Mouse (Mus musculus) cerebellum, postnatal 25 days (tissue): ENCODE results near the gene Tbx10.
"Not testable (repeated sequence)": the region's sequence is repeated elsewhere in the genome, so short reads cannot be mapped to it uniquely, and the experiment has no call there.

Experiments
- DNase-seq, 2 experiments: peaks; one replicate each; pipeline ENCODE4 v3.0.0; 2021; ENCODE audit warnings: mixed read lengths in 2 of 2

Tbx10 gene

DNA sequence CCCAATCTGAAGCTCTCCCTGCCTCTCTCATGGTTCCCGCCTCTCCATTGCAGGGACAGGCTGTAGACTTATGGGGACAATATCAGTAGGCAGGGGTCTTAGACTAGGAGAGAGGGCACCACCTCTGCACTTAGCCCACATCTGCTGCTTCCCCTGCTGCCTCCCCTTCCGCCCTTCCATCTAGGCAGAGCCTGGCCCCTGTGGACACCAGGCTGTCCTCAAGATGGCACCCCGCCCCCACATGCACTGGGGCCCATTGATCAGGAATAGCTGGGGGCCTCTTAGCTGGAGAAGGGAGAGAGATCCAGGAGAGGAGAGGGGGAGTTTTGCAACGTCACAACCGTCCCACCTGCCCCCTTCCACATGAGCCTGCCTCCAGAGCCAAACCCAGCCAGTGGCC, at the start of gene Tbx10:
Gene Tbx10, plus strand, starts transcription at position 337 of the 400 bp plus-strand sequence.
- DNase-seq, result no peak

DNA sequence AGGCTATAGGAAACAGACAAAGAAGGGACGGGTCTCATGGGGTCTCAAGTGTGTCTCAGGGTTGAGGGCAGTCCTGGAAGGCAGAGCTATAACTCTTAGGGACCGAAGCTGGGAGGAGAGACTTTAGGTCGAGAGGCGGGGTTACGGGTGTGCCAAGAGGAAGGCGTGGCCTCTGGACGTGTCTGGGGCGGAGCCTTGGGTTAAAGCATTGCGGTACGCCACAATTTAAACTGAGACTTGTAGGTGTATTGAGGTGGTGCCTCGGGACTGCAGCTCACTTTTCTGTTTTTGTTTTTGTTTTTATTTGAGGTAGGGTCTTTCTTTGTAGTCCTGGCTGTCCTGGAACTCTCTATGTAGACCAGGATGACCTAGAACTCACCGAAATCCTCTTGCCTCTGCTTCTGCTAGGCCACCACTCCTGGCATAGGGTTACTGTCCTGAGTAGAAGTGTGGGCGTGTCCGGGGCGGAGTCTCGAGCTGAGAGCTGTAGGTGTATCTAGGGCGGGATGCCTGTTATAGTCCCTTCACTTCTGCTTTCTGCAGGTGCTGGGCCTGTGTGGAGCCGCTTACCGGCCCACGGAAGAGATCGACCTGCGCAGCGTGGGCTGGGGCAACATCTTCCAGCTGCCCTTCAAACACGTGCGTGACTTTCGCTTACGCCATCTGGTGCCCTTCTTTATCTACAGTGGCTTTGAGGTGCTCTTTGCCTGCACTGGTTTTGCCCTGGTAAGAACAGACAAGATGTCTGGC, 49.4 kb upstream of the Tbx10 start:
- DNase-seq, result no peak

DNA sequence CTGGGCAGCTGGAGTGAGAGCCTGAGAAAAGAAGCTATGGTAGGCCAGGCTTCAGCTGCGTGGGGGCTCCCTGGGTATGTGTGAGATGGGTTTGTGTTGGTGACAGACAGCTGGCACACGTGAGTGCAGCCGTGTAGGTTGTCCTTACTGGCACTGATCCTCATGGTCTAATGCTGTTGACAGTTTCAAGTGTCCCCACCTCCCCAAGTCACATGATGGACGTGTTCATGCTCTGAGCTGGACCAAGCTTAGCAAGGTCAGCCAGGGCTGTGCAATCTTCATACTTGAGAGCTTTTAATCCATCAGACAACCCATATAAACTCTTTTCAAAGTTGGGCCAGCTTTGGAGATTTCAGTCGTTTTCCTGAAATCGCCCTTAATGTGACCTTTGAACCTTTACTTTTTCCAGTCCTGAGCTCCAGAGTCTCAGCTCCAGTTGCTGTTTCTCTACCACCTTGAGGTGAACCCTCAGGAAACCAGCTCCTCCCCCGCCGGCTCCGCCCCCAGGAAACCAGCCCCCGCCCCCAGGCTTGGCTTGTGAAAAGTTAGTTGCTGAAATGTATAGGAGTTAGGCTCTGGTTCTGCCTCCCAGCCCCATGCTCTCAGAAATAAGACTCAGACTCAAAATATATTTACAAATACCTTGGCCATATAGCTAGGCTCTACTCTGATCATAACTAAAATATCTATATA, 46.5 kb upstream of the Tbx10 start:
- no peak for DNase-seq

DNA sequence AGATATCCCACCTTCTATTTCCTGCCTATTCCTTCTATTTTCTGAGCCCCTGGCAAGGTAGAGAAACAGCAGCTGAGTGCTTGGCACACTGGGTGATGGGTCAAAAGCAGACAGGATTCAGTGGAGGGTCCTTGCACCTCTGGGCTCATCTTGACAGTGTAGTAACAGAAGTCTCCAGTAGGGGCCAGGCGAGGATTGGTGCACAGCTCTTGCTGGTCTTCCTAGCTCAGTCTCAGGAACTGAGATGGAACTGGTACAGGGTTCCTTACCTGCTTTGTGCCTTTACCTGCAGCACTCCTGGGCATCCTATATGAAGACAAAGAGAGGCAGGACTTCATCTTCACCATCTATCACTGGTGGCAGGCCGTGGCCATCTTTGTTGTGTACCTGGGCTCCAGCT, 45.8 kb upstream of the Tbx10 start:
- DNase-seq, result peak; percentile 69 to 82

DNA sequence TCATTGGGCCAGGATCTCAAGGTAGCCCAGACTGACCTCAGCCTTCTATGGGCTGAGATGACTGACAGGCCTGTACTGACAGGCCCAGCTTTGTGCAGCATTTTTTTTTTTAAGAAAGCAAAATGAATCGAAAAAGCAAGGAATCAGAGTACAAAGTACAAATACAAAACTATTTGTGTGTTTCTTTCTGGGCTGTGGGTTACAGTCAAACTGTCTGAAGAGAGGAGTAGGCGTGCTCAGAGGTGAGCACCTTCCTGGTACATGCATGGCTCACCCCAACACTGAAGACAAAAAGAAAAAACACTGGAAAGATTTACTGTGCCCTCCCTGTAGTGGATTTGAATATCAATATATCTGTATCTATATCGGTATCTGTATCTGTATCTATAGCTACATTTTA, 44.7 kb upstream of the Tbx10 start:
- DNase-seq, result no peak

DNA sequence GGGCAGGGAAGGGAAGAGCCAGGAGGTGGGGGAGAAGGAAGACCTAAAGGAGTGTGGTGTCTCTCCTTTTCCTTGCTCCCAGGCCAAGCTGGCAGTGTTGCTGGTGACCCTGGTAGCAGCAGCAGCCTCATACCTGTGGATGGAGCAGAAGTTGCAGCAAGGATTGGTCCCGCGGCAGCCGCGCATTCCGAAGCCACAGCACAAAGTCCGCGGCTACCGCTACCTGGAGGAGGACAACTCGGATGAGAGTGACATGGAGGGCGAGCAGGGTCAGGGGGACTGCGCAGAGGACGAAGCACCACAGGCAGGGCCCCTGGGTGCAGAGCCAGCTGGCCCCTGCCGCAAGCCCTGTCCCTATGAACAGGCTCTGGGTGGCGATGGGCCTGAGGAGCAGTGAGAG, 44.0 kb upstream of the Tbx10 start:
- no peak for DNase-seq

DNA sequence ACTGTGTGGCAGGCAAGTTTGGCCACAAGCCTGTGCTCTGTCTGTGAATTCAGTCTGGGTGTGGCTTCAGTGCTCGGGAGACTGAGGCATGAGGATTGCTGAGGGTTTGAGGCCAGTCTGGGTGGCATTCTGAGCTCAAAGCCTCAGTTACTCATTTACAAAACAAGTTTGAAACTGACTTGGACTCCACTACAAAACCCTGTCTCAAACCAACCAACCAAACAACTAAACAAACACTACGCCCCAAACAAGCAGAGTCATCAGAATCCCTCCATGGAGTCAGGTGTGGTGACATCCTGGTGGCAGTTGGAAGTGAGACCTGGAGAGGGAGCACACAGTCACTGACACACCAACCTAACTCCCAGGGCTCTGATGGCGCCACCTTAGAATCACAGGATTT, 42.2 kb upstream of the Tbx10 start:
- no peak for DNase-seq

DNA sequence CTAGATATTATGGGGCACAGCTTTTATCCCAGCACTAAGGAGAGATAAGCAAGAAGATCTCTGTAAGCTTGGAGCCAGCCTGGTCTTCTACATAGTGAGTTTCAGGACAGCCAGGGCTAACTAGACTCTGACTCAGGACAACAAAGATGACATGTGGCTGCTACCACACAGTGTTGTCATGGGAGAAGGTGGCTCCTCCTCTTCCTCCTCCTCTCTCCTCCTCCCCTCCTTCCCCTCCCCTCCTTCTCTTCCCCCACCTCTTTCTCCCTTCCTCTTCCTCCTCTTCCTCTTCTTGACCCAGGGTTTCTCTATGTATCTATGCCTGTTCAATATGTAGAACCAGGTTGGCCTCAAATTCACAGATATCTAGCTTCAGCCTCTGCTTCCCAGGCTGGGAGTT, 41.1 kb upstream of the Tbx10 start:
- DNase-seq, result no peak

DNA sequence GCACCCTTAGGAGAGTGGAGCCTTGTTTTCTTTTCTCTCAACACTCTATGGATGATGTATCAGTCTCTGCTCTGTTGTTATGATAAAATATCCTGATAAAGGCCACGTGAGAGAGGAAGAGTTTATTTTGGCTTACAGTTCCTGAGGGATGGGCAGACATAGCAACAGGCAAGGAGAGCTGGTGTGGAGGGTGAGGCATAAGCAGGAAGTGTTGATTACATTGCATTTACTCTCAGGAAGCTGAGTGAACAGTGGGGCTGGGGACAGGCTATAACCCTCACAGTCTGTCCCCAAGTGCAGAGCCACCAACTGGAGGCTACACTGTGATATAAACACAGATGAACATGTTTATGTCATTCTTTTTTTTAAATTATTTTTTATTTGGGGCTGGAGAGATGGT, 40.5 kb upstream of the Tbx10 start:
- DNase-seq, result no peak

DNA sequence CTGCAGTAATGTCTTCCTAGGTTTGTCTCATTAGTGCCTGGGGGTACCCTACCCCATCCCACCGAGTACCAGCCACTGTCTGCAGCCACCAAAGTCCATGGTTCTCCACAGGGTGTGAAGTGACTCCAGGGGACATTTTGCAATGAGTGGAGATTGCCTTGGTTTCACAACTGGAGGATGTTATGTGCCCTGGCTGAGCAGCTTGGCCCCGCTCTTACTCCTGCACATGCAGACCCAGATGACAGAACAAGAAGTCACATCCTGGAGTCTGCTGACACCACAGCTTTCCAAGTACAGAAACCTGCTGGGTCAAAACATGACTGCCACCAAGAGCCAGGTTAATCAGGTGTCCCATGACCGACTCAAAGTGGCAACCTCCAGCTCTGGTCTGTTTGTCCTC, 37.5 kb upstream of the Tbx10 start:
- no peak for DNase-seq

DNA sequence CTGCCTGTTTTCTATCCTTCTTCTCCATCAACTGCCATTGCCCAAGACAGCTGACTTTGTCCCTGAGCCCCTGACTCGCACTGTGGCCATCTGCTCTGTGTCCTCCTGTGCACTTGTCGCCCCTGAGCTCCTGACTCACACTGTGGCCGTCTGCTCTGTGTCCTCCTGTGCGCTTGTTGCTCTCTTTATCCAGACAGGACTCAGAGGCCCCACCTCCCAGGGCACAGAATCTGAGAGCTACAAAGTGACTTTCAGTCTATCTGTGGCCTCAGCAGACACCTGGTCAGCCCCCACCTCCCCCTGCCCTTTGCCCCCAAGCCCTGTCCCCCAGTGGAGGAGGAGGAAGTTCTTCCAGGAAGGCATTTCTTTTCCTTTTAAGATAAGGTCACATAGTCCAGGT, 36.7 kb upstream of the Tbx10 start:
- DNase-seq, result peak; percentile 39 to 43

DNA sequence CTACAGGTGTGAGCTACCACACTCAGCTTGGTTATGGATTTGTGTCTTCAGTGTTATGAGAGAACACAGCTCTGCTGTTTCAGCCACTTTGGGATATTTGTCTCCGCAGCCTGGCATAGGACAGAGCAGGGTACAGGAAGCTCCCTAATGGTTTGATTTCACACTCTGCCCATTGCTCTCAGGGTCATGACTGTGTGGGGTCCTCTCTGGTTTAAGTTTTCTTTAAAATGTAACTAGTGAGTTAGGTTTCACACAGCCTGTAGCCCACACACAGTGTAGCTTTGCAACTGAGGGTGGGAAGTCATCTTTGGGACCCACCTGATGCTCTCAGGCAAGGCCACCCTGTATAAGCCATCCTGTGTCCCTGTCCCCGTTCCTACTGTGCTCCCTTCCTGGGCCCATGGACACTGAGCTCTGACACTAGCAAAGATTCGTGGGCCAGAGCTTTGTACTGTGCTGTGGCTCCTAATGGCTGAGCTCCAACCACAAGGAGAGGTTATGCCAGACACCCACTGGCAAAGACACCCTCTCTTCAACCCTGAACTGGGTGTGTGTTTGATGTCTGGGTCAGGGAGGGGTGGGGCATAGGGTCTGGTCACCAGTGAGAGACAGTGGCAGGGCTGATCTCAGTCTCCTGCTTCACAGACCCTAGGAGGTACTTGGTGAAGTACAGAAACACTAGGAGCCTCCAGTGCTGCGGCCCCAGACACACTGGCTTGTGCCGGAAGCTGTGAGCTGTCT, 35.1 kb upstream of the Tbx10 start:
- not testable (repeated sequence) for DNase-seq

DNA sequence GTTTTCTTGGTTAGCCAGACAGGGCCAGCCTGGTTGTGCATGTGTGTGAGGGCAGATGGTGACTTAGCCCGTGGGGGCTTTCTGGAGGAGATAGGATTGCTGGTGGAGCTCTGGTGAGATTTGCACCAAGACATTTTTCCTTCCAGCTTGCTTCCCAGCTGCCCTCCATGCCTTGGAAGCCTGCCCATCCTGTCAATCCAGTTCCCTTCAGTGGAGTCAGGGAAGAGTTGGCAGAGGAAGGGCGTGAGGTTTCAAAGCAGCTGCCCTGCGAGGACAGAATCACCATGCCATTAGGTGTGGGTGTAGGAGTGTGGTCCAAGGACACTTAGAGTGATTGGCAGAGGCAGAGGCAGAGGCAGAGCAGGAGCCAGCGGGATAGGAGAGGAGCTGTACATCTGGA, 34.1 kb upstream of the Tbx10 start, which contains the start of gene Aldh3b3:
Gene Aldh3b3, plus strand, starts transcription at position 176 of the 400 bp plus-strand sequence.
- no peak for DNase-seq

DNA sequence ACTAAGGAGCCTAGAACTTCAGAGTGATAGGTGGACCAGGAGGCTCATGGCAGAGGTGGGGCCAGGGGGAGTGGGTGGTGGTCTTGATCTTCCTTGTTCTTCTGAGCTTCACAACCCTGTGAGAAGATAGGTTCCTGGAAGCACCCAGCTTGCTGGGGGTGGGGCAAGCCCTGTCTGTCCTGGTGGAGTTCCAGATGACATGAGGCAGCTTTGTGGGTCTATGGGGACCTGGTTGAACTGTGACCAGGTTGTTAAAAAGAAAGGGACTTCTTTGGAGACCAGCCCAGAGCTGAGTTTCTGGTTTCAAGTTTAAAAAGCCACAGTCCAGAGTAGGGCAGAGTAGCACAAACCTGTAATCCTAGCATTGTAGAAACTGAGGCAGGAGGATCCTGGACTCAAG, 33.5 kb upstream of the Tbx10 start:
- no peak for DNase-seq

DNA sequence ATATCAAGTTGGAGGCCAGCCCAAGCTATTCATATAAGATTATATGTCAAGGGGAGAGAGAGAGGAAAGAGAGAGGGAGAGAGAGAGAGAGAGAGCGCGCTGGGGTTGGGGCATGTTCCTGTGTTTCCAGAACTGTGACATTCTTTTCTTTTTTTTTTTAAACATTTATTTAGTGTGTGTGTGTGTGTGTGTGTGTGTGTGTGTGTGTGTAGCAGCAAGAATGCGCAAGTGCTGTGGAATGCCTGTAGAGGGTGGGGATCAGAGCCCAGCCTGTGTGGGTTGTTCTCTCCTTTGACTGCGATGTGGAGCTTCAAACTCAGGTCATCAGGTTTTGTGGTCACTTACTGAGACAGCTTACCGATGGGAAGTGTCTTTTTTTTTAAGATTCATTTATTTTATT, 32.3 kb upstream of the Tbx10 start:
- no peak for DNase-seq

DNA sequence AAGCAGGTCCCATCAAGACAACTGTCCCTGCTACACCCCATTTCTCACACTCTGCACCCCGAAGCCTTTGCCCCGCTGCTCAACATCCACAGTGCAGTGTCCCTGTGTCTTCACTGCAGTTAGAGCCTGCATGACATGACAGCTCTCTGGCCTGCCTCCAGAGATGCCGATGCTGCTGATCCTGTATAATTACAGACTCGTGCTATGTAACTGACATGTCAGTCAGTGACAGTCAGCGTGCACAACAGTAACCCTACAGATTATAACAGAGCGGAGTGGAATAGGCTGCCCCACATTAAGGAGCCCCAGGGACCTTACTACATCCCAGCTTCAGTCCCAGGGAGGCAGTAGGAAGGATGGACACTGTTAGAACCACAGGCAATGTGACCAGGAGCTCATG, 30.7 kb upstream of the Tbx10 start:
- DNase-seq, result not testable (repeated sequence)

DNA sequence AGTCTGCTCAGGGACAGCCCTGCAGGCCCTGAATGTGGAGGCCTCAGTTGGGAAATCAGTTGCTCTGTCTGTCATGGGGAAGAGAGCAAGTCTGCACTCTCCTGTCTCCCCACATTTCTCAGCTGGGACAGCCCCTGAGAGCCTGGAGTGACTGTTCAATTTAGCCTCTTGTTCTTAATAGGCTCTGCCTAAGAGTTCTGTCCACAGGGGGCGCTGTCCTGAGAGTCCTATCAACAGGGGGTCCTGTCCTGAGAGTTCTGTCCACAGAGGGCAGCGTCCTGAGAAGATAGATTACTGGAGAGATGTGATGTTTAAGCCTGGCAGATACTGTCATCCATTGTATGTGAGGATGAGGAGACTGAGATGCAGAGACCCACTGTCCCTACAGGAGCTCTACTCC, 30.1 kb upstream of the Tbx10 start:
- DNase-seq, result no peak

DNA sequence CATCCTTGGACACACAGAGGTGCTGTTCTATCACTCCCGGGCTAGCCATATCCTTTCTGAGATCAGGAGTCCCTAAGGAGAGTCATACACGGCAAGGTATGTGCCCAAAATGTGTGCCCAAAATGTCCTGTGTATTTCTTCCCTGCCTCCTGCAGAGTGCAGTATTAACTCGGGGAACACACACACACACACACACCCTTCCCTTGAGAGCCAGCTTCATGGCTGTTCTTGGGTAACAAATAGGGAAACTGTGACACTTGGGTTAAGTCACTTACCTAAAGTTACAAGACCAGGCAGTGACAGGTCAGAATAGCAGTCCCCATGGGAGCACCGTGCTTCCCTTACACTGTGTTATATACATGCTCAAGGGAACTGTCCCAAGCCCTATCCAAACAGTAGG, 28.5 kb upstream of the Tbx10 start:
- DNase-seq, result no peak

DNA sequence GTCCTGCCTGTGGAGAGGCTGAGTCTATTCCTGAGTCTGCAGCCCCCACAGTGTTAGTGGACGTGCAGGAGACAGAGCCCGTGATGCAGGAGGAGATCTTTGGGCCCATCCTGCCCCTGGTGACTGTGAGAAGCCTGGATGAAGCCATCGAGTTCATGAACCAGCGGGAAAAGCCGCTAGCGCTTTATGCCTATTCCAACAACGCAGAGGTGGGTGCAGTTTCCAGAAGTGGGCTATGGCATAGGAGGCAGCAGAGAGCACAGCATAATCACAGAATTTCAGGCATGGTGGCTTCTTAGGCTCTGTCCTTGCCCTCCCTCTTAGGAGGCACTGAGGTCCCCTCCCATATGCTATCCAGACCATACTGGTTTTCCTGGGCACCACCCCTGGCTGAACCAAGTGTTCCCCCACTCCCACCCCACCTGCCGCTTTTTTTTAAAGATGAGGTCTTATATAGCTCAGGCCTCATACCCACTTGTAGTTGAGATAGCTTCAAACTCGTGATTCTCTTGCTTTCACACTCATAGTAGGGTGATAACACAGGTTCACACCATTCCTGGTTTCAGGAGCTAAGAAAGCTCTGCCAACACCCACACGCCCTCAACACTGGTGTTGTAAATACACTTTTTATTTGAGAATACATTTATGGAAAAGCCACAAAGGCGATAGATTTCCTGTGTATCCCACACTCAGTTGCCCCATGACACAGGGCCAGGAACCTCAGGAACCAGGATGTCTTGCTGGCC, 26.0 kb upstream of the Tbx10 start:
- DNase-seq, result no peak

DNA sequence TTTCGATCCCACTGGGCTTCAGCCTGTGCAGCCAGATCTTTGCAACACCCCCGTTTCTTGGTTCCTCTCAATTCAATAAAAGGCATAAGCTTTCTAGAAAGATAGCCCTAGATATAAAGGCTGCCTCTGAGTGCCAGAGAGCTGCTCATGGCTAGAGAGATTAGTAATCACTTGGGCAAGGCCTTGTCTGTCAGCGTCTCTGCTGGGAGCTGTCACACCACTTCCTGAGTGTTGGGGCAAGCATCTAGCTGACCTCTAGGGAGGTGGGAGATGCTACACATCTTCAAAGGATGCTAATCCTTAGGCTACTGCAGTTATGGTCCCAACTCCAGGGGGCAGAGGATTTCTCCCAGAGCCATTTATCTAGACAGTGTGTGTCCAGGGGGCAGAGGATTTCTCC, 25.3 kb upstream of the Tbx10 start:
- DNase-seq, result no peak

DNA sequence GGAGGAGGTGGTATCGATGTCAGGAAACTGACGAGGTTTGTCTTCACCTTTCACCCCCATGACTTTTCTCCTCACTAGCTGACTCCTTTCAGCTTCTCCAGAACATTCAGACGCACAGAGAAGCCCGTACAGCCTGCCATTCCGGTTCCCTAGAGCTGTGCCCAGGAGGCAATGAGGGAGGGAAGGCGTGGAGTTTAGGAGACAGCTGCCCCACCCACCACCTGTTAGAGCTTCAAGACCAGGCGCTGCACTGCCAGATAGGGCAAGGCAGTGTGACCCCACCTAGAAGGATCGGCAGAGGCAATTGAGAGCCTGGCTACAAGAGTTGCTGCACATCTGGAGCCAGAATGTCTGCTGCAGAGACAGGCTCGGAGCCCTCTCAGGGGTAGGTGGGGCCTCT, 20.3 kb upstream of the Tbx10 start, which contains the start of gene Aldh3b2:
Gene Aldh3b2, plus strand, starts transcription at position 100 of the 400 bp plus-strand sequence.
- no peak for DNase-seq

DNA sequence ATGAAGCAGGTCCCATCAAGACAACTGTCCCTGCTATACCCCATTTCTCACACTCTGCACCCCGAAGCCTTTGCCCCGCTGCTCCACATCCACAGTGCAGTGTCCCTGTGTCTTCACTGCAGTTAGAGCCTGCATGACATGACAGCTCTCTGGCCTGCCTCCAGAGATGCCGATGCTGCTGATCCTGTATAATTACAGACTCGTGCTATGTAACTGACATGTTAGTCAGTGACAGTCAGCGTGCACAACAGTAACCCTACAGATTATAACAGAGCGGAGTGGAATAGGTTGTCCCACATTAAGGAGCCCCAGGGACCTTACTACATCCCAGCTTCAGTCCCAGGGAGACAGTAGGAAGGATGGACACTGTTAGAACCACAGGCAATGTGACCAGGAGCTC, 17.9 kb upstream of the Tbx10 start:
- DNase-seq, result not testable (repeated sequence)

DNA sequence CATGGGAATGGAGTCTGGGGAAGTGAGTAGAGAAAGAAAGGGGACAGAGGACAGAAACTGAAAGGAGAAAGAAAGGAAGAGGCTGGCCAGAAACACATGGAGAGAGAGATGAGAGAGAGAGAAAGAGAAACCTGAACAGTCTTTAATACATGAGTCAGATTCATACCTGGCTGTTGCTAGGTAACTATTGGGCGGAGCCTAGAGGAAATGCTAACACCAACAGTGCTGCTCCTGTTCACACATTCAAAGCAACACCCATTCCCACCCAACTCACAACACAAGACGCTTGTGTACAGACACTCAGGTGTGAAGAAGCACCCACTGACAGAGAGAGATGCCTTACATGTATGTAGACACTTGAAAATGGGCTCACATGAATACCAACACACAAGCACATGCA, 16.7 kb upstream of the Tbx10 start:
- no peak for DNase-seq
